Mouse (Mus musculus) heart, embryonic 10.5 days (tissue): ENCODE results near the gene Psmb3. TPM values are rescaled to one million over a fixed set of nuclear protein-coding genes. Genes with fewer than 3 reads are reported as not detected.
"Not testable (repeated sequence)": the region's sequence is repeated elsewhere in the genome, so short reads cannot be mapped to it uniquely, and the experiment has no call there.

Experiments used
- DNase-seq: peaks from one replicate; pipeline ENCODE4 v3.0.0-alpha.2; 2017; ENCODE audit warnings: low spot score
- H3K27ac ChIP-seq: fragments of 300-500 bp; sonication (generic); 2 replicates; pipeline ENCODE4 v1.5.1; 2016; ENCODE audit warnings: mild to moderate bottlenecking
- H3K27me3 ChIP-seq: fragments of 300-500 bp; sonication (generic); 2 replicates; pipeline ENCODE4 v1.6.1; 2016; ENCODE audit warnings: mild to moderate bottlenecking; ENCODE audit not compliant: poor library complexity, insufficient read depth, severe bottlenecking
- H3K36me3 ChIP-seq: fragments of 300-500 bp; sonication (generic); 2 replicates; pipeline ENCODE4 v1.6.1; 2016; ENCODE audit warnings: mild to moderate bottlenecking, moderate library complexity
- H3K4me1 ChIP-seq: fragments of 300-500 bp; sonication (generic); 2 replicates; pipeline ENCODE4 v1.6.1; 2016; ENCODE audit warnings: mild to moderate bottlenecking
- H3K4me3 ChIP-seq: fragments of 300-500 bp; sonication (generic); 2 replicates; pipeline ENCODE4 v1.5.1; 2016; ENCODE audit warnings: mild to moderate bottlenecking, moderate library complexity
- H3K9me3 ChIP-seq: fragments of 300-500 bp; sonication (generic); 2 replicates; pipeline ENCODE4 v1.6.1; 2016; ENCODE audit warnings: mild to moderate bottlenecking, moderate library complexity
- WGBS: fragments of 180-500 bp; shearing (Covaris S2); methylation state at CpG from one replicate; pipeline ENCODE4 v1.1.7; 2016; 5-methylcytosine and 5-hydroxymethylcytosine counted together
- polyA plus RNA-seq: library from polyadenylated mRNA; unstranded; fragments of >200 nt; fragmentation: Nextera tagmentation; extraction: Ambion mirVana; gene quantifications from 2 replicates; pipeline ENCODE4 v1.2.1, GENCODE M21; 2016

Psmb3 gene
- polyA plus RNA-seq, 1 experiment from 2014 or later, result 557 TPM

DNA sequence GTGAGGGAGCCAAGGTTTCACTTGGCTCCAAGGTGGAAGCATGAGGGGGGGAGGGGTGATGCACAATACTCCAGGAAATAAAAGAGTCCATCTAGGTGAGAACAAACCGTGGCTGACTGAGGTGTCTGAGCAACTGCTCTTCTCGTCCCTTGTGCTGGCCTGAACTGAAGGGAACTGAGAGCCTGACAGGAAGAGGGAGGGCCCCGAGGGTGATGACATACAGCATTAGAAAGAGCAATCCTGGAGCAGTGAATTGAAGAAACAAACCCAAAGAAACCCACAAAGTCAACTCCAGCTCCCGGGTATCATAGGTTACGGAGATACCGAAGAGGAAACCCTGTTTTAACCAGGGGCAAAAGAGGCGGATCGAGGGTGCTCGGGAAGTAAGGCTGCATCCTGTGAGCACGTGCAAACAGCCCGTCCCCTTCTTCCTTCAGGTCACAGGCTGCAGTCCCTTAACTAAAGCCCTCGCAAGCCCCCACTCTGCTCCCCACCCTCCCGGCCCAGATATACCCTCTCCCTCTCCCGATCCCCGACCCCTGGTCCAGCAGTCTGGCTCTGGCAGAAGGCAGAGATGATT is 15.2 kb downstream of the Psmb3 start:
- Histone ChIP-seq H3K4me1 (peaks cover 25% of the 10 kb centered on the region), H3K9me3 (no peaks in the 10 kb centered on the region), H3K27me3 (no peaks in the 10 kb centered on the region), H3K36me3 (peaks cover 86% of the 10 kb centered on the region), H3K27ac (no peak overlapping the region), H3K4me3 (no peak overlapping the region)
- 68% methylated on average over 15 of the region's 15 CpGs for WGBS
- no peak for DNase-seq

DNA sequence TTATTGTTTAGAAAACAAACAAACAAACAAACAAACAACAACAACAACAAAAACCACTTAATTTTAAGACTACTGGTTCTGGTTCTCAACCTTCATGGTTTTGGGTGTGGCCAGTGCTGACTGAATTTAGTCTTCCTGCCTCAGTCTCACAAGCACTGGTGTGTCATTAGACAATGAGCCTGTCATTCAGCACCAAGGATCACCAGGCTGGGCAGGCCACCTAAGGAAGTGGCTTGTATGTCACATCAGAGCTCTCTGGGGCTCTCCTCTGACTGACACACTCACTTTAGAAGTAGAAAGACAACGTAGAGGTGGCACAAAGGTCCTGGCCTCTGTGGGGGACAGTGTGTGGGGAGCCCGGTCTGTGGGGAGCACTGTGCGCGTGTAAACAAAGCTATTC is 15.8 kb downstream of the Psmb3 start:
- Histone ChIP-seq H3K4me1 (peaks cover 25% of the 10 kb centered on the region), H3K4me3 (no peak overlapping the region), H3K9me3 (no peaks in the 10 kb centered on the region), H3K36me3 (peaks cover 86% of the 10 kb centered on the region), H3K27me3 (no peaks in the 10 kb centered on the region), H3K27ac (no peak overlapping the region)
- 73% methylated on average over 4 of the region's 4 CpGs for WGBS
- DNase-seq, result no peak

DNA sequence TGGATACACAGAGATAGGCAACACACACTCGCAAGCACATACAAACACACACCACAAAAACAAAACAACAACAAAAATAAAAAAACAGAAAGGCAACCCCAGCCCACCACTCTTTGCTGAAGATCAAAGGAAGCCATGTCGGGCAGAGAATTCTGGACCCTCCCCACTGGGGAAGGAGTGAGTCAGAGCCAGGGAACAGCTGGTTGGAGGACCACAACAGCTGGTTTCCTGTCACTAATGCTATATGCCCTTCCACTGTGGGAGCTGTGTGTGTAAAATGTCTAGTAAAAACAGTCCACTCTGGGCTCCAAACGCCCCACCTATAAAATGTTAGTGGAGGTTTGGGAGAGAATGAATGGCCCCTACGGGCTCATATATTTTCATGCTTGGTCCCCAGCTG is 18.1 kb downstream of the Psmb3 start:
- DNase-seq, result no peak
- Histone ChIP-seq H3K4me3 (no peak overlapping the region), H3K4me1 (peaks cover 14% of the 10 kb centered on the region), H3K27ac (no peak overlapping the region), H3K9me3 (no peaks in the 10 kb centered on the region), H3K36me3 (peaks cover 95% of the 10 kb centered on the region), H3K27me3 (no peaks in the 10 kb centered on the region)
- 90% methylated on average over 4 of the region's 4 CpGs for WGBS

DNA sequence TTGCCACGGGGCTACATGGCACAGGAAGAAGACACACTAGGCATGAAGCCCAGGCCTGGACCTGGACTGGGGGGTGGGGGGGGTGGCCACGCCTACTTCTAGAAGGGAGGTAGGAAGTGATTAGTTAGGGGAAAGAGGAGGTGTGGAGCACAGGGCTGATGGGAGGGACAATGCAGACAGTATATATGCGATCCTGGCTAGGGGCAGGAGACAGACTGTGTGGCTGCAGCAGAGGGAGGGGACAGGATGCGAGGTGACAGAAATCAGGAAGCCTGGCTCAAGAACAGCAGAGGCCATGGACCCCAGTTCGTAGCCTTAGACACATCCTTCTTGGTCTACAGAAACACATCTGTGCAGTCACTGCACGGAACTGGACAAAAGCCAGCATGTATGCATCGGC is 20.5 kb downstream of the Psmb3 start:
- WGBS, result 69% methylated on average over 7 of the region's 7 CpGs

DNA sequence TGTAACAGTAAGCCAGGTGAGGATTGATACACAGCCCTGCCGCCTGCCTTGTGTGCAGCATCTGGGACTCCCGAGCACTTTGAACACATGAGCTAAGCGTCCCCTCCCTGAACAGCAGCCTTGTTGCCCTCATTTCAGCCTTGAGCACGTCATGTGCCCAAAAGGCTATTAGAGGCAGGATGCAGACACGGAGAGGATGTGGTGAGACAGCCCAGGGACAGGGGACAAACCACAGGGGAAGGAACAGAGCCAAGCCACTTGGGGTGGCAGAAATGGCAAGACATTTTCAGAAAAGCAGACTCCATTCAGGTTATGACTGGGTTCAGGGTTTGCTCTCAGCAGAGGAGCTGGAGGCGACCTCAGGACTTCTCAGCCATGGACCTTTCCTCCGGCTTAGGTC is 25.1 kb downstream of the Psmb3 start:
- WGBS, result 68% methylated on average over 7 of the region's 7 CpGs
- Histone ChIP-seq H3K27ac (no peak overlapping the region), H3K4me3 (no peak overlapping the region), H3K36me3 (peaks cover 84% of the 10 kb centered on the region), H3K9me3 (no peaks in the 10 kb centered on the region), H3K27me3 (no peaks in the 10 kb centered on the region), H3K4me1 (peaks cover 13% of the 10 kb centered on the region)
- DNase-seq, result no peak

More for the DNA sequence above, 20.5 kb downstream of the Psmb3 start:
- no peaks in the 10 kb centered on the region for H3K27me3 ChIP-seq
- no peak overlapping the region for H3K27ac ChIP-seq
- H3K9me3 ChIP-seq, result no peaks in the 10 kb centered on the region
- peaks cover 95% of the 10 kb centered on the region for H3K36me3 ChIP-seq
- no peak for DNase-seq
- peaks cover 10% of the 10 kb centered on the region for H3K4me1 ChIP-seq
- no peak overlapping the region for H3K4me3 ChIP-seq

DNA sequence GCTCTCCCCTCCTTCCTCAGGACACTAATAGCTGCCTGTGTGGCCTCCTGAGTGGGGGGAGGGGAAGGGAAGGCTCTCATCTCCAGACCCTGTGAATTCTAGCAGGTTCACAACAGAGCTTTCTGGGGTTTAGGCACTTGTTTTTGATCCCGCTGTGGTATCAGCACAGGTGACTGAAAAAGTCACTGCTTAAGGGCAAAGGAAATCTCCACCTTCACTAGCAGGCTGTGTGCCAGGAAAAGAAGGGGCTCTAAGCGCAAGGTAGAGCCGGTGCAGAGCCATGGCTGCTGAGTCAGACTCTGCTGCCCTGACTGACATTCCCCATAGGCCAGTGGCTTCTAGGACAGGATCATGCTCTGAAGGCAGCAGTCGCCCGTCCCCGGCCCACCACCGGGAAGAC is 25.5 kb downstream of the Psmb3 start:
- Histone ChIP-seq H3K4me1 (peaks cover 17% of the 10 kb centered on the region), H3K4me3 (no peak overlapping the region), H3K9me3 (no peaks in the 10 kb centered on the region), H3K27ac (peak overlapping the region; percentile 12; the same call in 1 of the 2 replicates), H3K27me3 (no peaks in the 10 kb centered on the region), H3K36me3 (peaks cover 80% of the 10 kb centered on the region)
- 69% methylated on average over 7 of the region's 7 CpGs for WGBS
- DNase-seq, result no peak

DNA sequence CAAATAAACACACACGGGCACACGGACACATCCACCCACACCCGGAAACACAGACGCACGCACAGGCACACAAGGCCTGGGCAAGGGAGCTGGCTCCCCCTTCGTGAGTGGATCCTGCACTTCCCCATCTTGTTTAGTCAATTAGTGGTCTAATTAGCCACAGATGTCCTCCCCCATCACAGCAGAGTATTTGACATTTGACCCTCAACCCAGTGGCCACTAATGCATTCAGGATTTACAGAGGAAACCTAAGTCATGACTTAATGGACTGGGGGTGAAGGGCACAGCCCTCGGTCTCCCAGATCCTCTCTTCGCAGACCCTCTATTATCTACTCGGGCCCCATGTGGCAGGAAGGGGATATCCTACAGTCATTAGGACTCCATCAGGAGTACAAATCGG is 30.5 kb downstream of the Psmb3 start:
- Histone ChIP-seq H3K4me3 (peak overlapping the region; percentile 3; the same call in 1 of the 2 replicates), H3K9me3 (no peaks in the 10 kb centered on the region), H3K4me1 (peaks cover 20% of the 10 kb centered on the region), H3K36me3 (peaks cover 40% of the 10 kb centered on the region), H3K27me3 (no peaks in the 10 kb centered on the region), H3K27ac (0 out of 2 replicates have a peak overlapping the region, but pooled peaks have one; percentile 16)
- WGBS, result 44% methylated on average over 10 of the region's 10 CpGs
- no peak for DNase-seq

DNA sequence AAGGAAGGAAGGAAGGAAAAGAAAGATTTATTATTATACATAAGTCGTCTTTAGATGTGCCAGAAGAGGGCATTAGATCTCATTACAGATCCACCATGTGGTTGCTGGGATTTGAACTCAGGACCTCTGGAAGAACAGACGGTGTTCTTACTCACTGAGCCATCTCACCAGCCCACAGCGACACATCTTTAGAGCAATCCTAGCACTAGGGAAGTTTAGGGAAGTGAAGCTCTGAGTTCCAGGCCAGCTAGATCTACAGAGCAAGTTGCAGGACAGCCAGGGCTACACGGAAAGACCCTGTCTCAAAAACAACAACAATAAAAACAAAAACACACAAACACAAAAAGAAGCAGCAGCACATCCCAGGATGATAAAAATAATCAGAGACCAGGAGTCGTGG is 31.6 kb downstream of the Psmb3 start:
- DNase-seq, H3K4me3 ChIP-seq, H3K27ac ChIP-seq, H3K27me3 ChIP-seq, H3K9me3 ChIP-seq: not testable (repeated sequence)
- Histone ChIP-seq H3K36me3 (peaks cover 30% of the 10 kb centered on the region), H3K4me1 (peaks cover 11% of the 10 kb centered on the region)
- 84% methylated on average over 5 of the region's 5 CpGs for WGBS

DNA sequence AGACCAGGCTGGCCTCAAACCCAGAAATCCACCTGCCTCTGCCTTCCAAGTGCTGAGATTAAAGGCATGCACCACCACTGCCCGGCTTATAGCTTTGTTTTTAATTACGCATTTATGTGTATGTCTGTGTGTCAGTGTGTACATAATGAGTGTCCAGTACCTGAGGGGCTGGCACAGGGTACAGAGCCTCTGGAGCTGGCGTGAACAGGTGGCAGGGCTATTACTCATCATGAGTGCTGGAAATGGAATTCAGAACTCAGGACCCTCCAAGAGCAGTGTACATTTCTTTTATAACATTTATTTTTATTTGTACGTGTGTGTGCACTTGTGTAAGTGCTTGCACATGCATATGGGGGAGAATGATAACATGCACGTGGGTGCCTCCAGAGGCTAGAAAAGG is 33.4 kb downstream of the Psmb3 start:
- Histone ChIP-seq H3K4me3 (no peak overlapping the region), H3K27ac (no peak overlapping the region), H3K27me3 (no peaks in the 10 kb centered on the region), H3K36me3 (peaks cover 14% of the 10 kb centered on the region), H3K4me1 (peaks cover 14% of the 10 kb centered on the region), H3K9me3 (no peaks in the 10 kb centered on the region)
- WGBS, result 87% methylated on average over 5 of the region's 5 CpGs
- no peak for DNase-seq

DNA sequence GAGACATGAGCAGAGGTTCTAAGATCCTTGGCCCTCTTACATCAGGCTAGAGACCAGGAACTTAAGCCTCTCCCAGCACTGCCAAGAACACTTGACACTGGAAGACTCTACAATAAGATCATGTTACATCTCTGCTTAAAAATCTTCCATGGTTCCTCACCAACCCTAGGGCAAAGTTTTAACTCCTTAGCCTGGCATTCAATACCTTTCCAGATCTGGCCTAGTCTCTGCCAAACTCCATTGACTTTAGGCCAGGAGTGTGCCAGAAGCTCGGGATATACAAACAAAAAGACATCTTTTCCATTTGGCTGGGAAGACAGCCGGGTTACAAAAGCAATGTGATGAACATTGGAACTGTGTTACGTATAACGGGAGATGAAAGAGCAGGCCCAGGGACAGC is 34.4 kb downstream of the Psmb3 start:
- Histone ChIP-seq H3K27ac (no peak overlapping the region), H3K4me1 (peaks cover 21% of the 10 kb centered on the region)
- 79% methylated on average over 4 of the region's 4 CpGs for WGBS

DNA sequence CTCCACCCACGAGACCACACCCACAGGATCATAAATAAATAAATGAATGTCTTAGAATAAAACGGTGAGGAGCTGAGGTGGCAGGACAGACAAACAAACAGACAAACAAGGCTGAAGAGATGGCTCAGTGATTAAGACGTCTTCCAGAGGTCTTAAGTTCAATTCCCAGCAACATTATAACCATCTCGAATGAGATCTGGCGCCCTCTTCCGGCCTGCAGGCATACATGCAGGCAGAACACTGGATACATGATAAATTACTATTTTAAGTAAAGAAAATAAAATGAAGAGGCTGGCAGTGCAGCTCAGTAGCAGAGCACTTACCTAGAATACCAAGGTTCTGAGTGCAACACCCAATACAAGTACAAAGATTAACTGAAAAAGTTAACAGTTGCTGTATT is 35.5 kb downstream of the Psmb3 start:
- Histone ChIP-seq H3K27ac (no peak overlapping the region), H3K36me3 (0 out of 2 replicates have a peak, but pooled peaks cover 5% of the 10 kb centered on the region), H3K4me1 (peaks cover 27% of the 10 kb centered on the region), H3K4me3 (no peak overlapping the region), H3K27me3 (no peaks in the 10 kb centered on the region), H3K9me3 (no peaks in the 10 kb centered on the region)
- 66% methylated on average over 6 of the region's 6 CpGs for WGBS
- DNase-seq, result no peak

More for the DNA sequence above, 34.4 kb downstream of the Psmb3 start:
- H3K4me3 ChIP-seq, result no peak overlapping the region
- no peak for DNase-seq
- no peaks in the 10 kb centered on the region for H3K27me3 ChIP-seq
- H3K9me3 ChIP-seq, result no peaks in the 10 kb centered on the region
- H3K36me3 ChIP-seq, result 0 out of 2 replicates have a peak, but pooled peaks cover 5% of the 10 kb centered on the region

DNA sequence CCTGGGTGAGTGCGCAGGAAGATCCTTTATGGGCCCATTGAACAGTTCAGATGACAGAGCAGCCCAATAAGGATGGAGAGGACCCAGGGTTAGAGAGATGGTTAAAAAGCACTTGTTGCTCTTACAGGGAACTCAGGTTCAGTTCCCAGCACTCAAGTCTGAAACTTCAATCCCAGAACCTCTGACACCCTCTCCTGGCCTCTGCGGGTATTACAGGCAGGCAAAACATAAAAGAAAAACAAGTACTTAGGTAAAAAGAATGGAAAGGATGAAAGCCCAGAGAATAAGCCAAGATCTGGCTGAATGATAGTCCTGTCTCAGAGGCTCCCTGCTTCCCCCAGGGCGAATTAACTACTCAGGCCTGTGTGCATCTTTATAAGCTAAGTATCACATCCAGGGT is 36.0 kb downstream of the Psmb3 start:
- no peak for DNase-seq
- no peak overlapping the region for H3K27ac ChIP-seq
- H3K36me3 ChIP-seq, result 0 out of 2 replicates have a peak, but pooled peaks cover 5% of the 10 kb centered on the region
- no peaks in the 10 kb centered on the region for H3K9me3 ChIP-seq
- WGBS, result 79% methylated on average over 3 of the region's 3 CpGs
- H3K27me3 ChIP-seq, result no peaks in the 10 kb centered on the region
- peaks cover 25% of the 10 kb centered on the region for H3K4me1 ChIP-seq
- H3K4me3 ChIP-seq, result no peak overlapping the region

DNA sequence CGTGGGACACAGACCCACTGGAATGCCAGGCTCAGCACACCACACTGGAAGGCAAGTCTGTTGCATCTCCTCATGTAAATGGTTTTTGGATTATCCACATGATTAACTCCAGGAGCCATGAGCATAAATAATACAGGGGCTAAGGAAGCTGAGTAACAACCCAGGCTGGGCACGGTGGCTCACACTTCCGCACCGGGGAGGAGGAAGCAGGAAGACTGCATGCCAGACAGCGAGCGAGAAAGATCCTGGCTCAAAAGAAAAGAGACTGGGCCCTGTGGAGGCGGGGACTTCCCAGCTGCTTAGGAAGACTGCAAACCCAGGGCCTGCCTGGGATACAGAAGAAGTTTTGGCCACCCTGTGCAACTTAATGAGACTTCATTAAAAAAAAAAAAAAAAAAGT is 37.0 kb downstream of the Psmb3 start:
- DNase-seq, result no peak
- H3K4me3 ChIP-seq, result no peak overlapping the region
- WGBS, result 50% methylated on average over 7 of the region's 7 CpGs
- 0 out of 2 replicates have a peak, but pooled peaks cover 5% of the 10 kb centered on the region for H3K36me3 ChIP-seq
- no peaks in the 10 kb centered on the region for H3K9me3 ChIP-seq
- H3K27me3 ChIP-seq, result no peaks in the 10 kb centered on the region
- H3K27ac ChIP-seq, result no peak overlapping the region; the same call in 1 of the 2 replicates
- H3K4me1 ChIP-seq, result peaks cover 27% of the 10 kb centered on the region

DNA sequence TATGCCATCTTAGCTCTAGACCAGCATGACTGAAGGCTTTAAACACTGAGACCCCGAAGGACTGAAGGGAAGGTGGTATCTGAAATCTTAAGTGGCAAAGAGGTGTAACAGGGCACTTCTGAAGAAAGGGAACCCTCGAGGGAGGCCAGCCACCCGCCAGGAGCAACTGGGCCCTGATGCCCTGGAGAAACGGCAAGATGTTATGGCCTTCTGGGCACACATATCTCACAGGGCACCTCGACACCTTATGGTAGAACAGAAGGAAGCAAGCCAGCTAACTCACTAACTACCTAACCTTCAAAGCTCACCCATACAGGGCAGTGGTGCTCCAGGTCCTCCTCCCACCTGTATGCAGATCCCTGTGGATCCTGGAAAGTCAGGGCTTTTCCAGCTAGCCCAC is 39.0 kb downstream of the Psmb3 start:
- no peak for DNase-seq
- H3K4me1 ChIP-seq, result peaks cover 27% of the 10 kb centered on the region
- peaks cover 11% of the 10 kb centered on the region for H3K36me3 ChIP-seq
- no peaks in the 10 kb centered on the region for H3K9me3 ChIP-seq
- no peak overlapping the region for H3K27ac ChIP-seq
- no peaks in the 10 kb centered on the region for H3K27me3 ChIP-seq
- H3K4me3 ChIP-seq, result no peak overlapping the region
- WGBS, result 87% methylated on average over 5 of the region's 5 CpGs
